39 mouse cellular contexts compared by ENCODE assay signal in the genomic region with DNA sequence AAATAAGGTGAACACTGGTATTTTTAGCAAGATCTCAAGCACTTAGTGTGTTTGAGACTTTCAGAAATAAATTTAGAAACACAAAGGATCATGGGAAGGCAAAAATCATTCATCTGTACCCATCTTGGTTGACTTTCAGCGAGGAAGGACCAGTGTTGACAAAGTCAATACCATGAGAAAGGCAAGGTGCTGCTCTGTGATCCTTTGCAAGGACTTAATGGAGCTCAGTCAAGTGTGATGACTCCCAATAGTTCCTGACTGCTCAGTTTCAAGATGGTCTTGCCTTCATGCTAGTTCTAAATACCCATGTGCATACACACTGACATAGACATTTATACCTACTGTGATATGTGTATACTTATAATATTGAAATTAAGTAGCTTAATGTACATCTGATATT. TPM values are rescaled to one million over a fixed set of nuclear protein-coding genes. Genes with fewer than 3 reads are reported as not detected.
"Had no signal": no experiment of that assay in that cellular context is flagged by ENCODE, and none has a peak within 500 bp of the region (broad histone marks: within the 10 kb centered on the region; RNA-seq: fewer than 3 reads in every experiment).

No protein-coding gene starts in this region.

- H3K4me1 ChIP-seq: limb, embryonic 10.5 days; limb, embryonic 12.5 days; liver, embryonic 12.5 days; liver, embryonic 13.5 days; liver, embryonic 15.5 days; lung, embryonic 15.5 days; megakaryocyte, embryonic 14.5 days; midbrain, embryonic 10.5 days; midbrain, embryonic 12.5 days; midbrain, embryonic 13.5 days; midbrain, embryonic 15.5 days; neural tube, embryonic 12.5 days; neural tube, embryonic 13.5 days had no signal

- H3K9ac ChIP-seq: limb, embryonic 12.5 days; limb, embryonic 13.5 days; limb, embryonic 15.5 days; liver, embryonic 12.5 days; liver, embryonic 13.5 days; liver, embryonic 14.5 days; liver, embryonic 15.5 days; liver, postnatal 0 days; lung, embryonic 14.5 days; lung, embryonic 15.5 days; midbrain, embryonic 12.5 days; midbrain, embryonic 13.5 days; midbrain, embryonic 15.5 days; neural tube, embryonic 12.5 days; neural tube, embryonic 13.5 days had no signal

- DNase-seq: liver; liver, embryonic 13.5 days; liver, postnatal 0 days; lung, adult 18-20 months; lung, adult 2 months; lung, postnatal 10 days; lung, postnatal 14 days; lung, postnatal 36 days; lung, postnatal 4 days had no signal

- ATAC-seq: liver, embryonic 12.5 days; liver, postnatal 0 days; lung, postnatal 0 days had no signal

- H3K4me3 ChIP-seq: limb, embryonic 10.5 days; limb, embryonic 12.5 days; limb, embryonic 13.5 days; limb, embryonic 15.5 days; liver, embryonic 12.5 days; liver, embryonic 13.5 days; liver, embryonic 15.5 days; lung, embryonic 15.5 days; megakaryocyte, embryonic 14.5 days; midbrain, embryonic 10.5 days; midbrain, embryonic 12.5 days; midbrain, embryonic 13.5 days; midbrain, embryonic 15.5 days; myocyte; neural tube, embryonic 12.5 days; neural tube, embryonic 13.5 days had no signal

- H3K27ac ChIP-seq: limb, embryonic 10.5 days; limb, embryonic 12.5 days; limb, embryonic 13.5 days; limb, embryonic 15.5 days; liver, embryonic 12.5 days; liver, embryonic 13.5 days; liver, embryonic 14.5 days; liver, embryonic 15.5 days; lung, embryonic 15.5 days; macrophage; midbrain, embryonic 10.5 days; midbrain, embryonic 12.5 days; midbrain, embryonic 13.5 days; midbrain, embryonic 15.5 days; neural tube, embryonic 12.5 days; neural tube, embryonic 13.5 days had no signal

- H3K27me3 ChIP-seq: limb, embryonic 12.5 days; limb, embryonic 13.5 days; limb, embryonic 15.5 days; liver, embryonic 12.5 days; liver, embryonic 13.5 days; liver, embryonic 15.5 days; lung, embryonic 15.5 days; megakaryocyte, embryonic 14.5 days; midbrain, embryonic 12.5 days; midbrain, embryonic 13.5 days; midbrain, embryonic 15.5 days; neural tube, embryonic 12.5 days; neural tube, embryonic 13.5 days had no signal

- H3K4me2 ChIP-seq: limb, embryonic 12.5 days; limb, embryonic 13.5 days; limb, embryonic 15.5 days; liver, embryonic 11.5 days; liver, embryonic 12.5 days; liver, embryonic 13.5 days; liver, embryonic 15.5 days; lung, embryonic 14.5 days; lung, embryonic 15.5 days; midbrain, embryonic 11.5 days; midbrain, embryonic 12.5 days; midbrain, embryonic 13.5 days; midbrain, embryonic 15.5 days; neural tube, embryonic 12.5 days; neural tube, embryonic 13.5 days had no signal

- H3K36me3 ChIP-seq: limb, embryonic 10.5 days; limb, embryonic 12.5 days; limb, embryonic 13.5 days; limb, embryonic 15.5 days; liver, embryonic 12.5 days; liver, embryonic 13.5 days; liver, embryonic 15.5 days; lung, embryonic 15.5 days; midbrain, embryonic 10.5 days; midbrain, embryonic 12.5 days; midbrain, embryonic 13.5 days; midbrain, embryonic 15.5 days; neural tube, embryonic 12.5 days; neural tube, embryonic 13.5 days had no signal

- H3K9me3 ChIP-seq: limb, embryonic 10.5 days; limb, embryonic 12.5 days; limb, embryonic 13.5 days; limb, embryonic 15.5 days; liver, embryonic 12.5 days; liver, embryonic 13.5 days; liver, embryonic 15.5 days; lung, embryonic 15.5 days; megakaryocyte, embryonic 14.5 days; midbrain, embryonic 10.5 days; midbrain, embryonic 12.5 days; midbrain, embryonic 13.5 days; midbrain, embryonic 15.5 days; neural tube, embryonic 12.5 days; neural tube, embryonic 13.5 days had no signal

RNA-seq across cellular contexts. Expression of gene Tas2r118, which starts 56.5 kb away (rescaled TPM):
- polyA plus RNA-seq: limb, embryonic 10.5 days; limb, embryonic 11.5 days; limb, embryonic 12.5 days; limb, embryonic 13.5 days; limb, embryonic 14.5 days; limb, embryonic 15.5 days; liver, adult 2 months; liver, embryonic 11.5 days; liver, embryonic 12.5 days; liver, embryonic 13.5 days; liver, embryonic 14.5 days; liver, embryonic 15.5 days; liver, embryonic 16.5 days; liver, postnatal 0 days; lung, adult 2 months; lung, embryonic 14.5 days; lung, embryonic 15.5 days; lung, embryonic 16.5 days; lung, postnatal 0 days; macrophage; midbrain, embryonic 10.5 days; midbrain, embryonic 11.5 days; midbrain, embryonic 12.5 days; midbrain, embryonic 13.5 days; midbrain, embryonic 14.5 days; midbrain, embryonic 15.5 days; midbrain, embryonic 16.5 days; midbrain, postnatal 0 days; myocyte; neural tube, embryonic 11.5 days; neural tube, embryonic 12.5 days; neural tube, embryonic 13.5 days had no signal
